Mouse (Mus musculus) layer of hippocampus, adult 9-10 months (tissue): ENCODE results near the gene Tmem176a.
A peak's percentile ranks its signal among the peaks of the same experiment; 100 is the strongest.
"Not testable (repeated sequence)": the region's sequence is repeated elsewhere in the genome, so short reads cannot be mapped to it uniquely, and the experiment has no call there.

Experiments
- DNase-seq: peaks from one replicate; pipeline ENCODE4 v3.0.0; 2022; ENCODE audit warnings: low spot score

The Tmem176a gene

DNA sequence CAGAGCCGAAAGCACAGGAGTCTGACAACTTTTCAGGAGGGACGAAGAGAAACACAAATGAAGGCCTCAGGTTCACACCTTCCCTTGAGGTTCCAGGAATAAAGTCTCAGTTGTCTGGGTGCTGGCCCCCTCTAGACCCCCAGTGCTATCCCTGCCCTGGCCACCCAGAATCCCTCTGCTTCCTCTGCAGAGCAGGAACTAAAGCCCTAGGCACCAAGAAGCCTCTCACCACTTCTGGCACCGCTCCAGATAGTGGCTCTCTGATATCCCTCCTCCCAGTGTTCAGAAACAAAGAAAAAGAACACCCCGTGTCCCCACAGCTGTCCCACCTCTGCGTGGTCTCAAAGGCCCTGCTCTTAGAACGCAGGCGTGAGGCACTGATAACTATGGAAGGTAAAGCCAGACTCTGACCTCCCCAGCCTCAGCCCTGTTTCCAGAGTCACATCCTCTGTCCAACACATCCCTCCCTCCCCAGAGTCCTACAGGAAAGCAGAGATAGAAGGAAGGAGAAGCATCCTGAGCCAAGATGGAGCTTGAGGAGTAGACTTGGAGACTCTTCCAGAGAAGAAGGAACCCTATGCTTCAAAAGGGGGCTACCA is at the start of gene Tmem176a:
TSS of gene Tmem176a (plus strand) at position 549 of the 599 bp plus-strand sequence.
- DNase-seq = no peak

DNA sequence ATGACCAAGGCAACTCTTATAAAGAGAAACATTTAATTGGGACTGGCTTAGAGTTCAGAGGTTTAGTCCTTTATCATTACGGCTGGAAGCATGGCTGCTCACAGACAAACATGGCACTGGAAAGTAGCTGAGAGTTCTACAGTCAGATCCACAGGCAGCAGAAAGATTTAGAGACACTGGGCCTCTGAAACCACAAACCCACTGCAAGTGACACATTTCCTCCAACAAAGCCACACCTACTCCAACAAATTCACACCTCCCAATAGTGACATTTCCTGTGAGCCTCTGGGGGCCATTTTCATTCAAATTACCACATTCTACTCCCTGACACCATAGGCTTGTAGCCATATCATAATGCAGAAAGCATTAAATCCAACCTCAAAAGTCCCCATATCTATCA is 38.8 kb upstream of the Tmem176a start:
- no peak for DNase-seq

DNA sequence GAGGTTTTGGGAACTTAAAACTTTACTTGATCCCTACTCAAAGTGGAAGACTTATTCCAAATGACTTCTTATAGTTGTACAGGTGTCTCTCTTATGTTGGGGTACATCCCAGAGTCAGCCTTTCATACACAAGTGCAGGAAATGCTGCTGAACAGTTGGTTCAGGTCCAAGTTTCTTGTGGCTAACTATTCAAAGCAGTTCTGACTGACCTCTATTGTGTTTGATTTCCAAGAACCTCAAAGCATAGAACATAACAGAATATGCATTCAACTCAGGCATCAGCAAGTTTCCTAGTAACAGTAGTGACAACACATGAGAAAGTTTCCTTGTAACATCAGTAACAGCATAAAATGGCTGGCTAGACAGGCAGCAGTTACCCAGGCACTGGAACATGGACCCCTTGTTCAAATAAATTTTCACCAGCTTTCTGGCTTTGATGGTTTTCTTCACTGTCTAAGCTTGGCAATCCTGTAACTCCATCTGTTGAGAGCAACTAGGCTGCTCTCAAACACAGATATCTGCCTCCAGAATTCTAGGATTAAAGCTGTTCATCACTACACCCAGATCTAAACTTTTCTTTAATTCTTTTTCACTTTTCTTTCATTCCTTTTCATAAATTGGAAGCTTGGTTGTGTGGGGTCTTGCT is 37.2 kb upstream of the Tmem176a start:
- DNase-seq = no peak

DNA sequence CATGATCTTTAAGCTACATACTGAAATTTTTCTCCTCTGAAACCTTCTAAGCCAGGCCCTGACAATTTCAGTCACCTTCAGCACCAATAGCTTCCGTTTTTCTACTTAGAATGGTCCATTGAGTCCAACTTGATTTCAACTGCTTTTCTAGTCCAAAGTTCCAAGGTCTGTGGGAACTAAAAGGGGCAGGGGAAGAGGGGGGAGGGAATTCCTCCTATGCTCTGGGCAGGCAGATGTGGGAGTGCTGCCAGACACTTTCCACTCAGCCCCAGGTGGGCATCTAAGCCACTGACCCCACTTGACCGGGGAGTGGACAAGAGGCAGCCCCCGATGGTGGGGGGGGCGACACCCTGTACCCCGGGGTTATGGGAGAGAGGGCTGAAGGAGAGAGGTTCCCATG is 36.4 kb upstream of the Tmem176a start:
- DNase-seq = no peak

DNA sequence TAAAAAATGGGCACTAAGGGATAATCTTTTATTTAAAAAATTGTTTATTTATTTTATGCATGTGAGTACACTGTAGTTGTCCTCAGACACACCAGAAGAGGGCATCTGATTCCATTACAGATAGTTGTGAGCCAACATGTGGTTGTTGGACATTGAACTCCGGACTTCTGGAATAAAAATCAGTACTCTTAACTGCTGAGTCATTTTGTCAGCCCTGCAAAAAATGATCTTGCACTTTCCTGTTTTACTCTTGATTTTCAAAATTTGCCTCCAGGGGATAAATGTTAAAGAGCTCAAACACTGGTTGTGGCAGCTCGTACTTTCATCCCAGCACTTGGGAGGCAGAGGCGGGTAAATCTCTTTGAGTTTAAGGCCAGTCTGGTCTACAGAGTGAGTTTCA is 34.0 kb upstream of the Tmem176a start:
- no peak for DNase-seq

DNA sequence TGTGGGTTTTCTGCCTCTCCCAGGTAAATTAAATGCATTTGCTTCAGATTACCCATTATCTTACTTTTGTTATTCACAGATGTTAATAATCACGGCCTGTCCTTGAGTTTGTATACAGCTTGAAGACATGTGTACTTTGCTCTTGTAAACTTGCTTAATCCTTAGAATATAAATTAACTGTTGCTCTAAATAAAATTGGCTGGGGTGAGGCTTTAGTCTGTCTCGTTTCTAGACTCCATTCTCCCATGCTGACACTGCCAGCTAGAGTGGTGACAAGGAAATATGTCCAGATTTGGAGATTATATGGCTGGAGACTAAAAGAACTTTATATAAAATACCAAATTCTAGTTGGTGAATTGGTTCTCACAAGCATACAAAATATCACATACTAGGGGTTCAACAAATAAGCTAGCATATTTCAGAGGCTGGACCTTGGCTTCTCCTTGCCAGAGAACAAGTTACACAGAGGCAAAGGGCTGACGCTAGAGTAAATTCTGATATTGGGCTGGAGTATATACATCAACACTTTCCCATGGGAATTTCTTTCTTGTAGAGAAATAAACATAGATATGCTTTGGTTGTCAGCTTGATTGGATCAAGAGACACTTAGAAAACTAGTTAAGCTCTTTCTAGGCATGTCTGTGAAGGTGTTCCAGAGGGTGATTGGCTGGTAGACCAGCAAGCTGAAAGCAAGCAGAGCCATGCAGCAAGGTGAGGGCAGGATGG is 31.1 kb upstream of the Tmem176a start:
- no peak for DNase-seq

DNA sequence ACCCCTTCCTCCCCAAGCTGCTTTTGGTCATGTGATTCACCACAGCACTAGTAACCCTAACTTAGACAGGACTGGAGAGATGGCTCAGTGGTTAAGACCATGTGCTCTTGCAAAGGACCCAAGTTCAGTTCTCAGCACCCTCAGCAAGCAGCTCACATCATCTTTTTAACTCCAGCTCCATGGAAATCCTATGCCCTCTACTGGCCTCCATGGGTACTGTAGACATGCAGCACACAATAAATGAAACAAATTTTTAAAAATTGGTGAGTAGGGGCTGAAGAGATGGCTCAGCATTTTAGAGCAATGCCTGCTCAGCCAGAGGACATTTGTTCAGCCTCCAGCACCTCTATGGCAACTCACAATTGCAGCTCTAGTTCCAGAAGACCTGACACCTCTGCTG is 25.7 kb upstream of the Tmem176a start:
- no peak for DNase-seq

DNA sequence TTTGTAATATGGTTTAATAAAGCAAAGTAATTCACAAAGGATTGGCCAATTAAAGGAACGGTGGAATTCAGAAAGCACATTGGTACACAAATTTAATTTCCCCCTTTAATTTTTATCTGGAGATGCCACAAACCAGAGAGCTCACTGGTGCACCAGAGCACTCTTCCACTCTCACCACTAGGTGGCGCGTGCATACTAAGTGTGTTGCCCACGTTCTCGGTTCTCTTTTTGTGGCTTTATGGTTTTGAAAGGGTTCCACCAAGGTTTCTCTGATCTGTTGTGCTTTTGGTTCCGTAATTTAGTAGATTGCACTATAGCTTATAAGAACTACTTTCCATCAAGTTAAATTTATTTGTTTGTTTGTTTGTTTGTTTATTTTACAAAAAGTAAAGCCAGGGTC is 22.9 kb upstream of the Tmem176a start:
- DNase-seq = peak; percentile 47

DNA sequence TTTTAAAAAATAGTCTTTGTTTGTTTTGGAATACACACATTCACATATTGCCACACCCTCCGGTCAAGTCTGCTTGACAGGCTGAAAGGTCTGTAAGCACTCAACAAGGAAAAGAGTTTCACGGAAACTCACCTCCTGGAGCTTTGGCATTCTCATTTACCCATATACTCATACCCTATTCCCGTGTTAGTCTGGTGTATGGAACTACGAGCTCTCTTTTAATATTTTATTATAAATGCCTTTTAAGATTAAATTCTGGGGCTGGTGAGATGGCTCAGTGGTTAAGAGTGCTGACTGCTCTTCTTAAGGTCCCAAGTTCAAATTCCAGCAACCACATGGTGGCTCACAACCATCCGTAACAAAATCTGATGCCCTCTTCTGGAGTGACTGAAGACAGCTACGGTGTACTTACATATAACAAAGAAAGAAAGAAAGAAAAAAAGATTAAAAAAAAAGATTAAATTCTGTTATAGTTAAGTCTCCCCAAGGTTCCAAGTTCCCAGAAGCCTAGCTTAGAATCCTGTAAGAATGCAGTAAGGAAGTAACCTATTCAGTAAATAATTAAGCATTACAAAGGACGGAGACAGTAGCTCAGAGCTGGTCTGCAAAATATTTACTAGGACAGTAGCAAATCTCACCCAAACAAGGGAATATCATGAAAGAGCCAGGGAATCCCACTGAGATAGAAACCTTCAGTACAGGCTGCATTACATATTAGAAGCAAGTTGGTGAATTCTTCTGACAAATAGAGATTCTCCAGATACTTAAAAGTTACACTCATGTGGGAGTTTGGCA is 18.5 kb upstream of the Tmem176a start:
- not testable (repeated sequence) for DNase-seq

DNA sequence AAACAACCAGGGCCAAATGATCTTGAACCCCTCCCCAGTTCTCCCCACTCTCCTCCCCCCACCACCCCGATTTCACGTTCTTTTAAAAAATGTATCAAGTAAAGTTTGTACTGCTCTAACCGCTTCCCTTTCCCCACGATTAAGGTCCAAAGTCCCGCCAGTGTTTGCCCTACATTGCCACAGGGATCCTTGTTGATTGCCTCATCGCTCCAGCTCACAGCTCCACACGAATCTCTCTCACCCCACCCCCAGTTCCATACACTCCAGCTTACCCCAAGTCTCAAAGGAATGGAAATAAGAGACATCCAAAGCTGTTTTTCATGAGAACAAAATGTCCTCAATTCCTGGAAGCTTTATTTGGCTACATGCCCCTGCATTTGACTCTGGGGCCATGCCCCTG is 15.7 kb upstream of the Tmem176a start:
- no peak for DNase-seq

DNA sequence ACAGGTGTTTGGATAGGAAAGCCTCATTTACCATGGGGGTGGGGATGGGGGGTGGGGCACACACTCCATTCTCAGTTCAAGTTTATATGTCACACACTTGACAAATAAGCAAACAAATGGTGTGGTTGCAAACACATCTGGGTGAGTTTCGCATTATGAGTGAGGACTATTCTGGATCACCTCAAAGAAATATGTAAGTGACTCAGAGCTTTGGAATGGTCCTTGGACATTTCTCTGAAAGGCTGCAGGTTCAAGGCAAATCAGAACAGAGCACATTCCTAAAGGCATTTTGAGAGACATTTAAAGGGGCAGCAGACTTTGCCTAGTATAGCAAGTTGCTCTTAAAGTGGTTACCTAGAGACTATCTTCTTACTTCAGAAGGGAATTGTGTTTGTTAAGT is 11.7 kb upstream of the Tmem176a start:
- no peak for DNase-seq

DNA sequence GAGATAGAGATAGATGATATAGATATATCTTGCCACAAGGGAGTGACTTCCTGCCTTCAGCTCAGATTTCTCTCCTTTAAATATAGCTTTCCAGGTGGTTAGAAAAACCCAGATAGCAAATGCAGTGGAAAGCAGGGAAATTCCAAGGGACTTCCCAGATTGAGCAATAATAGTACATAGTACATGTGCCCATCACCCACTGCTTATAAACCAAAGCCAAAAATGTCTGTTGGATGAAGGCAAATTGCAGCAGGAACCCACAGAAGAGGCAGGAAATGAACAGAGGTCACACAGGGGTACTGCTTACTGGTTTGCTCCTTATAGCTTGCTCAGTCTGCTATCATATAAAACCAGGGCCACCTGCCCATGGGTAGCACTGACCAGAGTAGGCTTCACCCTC is 11.1 kb upstream of the Tmem176a start:
- no peak for DNase-seq

DNA sequence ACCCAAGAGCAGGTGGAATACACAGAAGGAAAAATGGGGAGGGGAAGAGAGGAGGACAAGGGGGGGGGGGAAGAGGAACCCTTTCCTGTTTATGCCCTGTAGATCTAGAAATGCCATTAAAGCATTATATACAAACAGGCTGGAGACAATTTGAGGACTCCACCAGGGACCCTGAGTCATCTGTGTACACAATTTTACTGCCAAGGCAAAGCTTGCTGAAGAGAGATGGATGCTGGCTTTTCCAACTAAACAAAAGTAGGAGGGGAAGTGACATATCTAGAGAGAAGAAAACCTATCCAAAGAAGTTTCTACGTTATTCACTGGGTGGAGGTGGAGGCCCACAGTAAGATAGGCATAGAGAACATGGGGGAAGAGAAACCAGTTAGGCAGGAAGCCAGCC is 10.5 kb upstream of the Tmem176a start:
- DNase-seq = no peak

DNA sequence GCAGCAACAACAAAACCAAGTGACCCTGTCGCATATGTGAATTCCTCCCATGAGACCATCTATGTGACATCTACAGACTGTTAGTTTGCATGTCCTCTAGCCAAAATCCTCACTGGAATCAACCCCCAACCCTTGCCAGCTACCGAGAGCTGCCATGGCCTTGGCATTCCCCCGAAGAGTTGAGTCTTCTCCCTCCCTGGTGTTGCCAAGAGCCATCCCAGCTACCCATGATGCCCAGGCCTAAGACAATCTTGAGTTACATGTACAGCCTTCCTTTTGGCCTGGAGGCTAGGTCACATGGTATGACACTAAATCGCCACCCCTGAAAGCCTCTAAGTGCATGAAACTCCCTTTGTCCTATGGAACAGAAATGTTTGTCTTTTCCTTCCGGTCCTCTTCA is 9.6 kb upstream of the Tmem176a start:
- no peak for DNase-seq

DNA sequence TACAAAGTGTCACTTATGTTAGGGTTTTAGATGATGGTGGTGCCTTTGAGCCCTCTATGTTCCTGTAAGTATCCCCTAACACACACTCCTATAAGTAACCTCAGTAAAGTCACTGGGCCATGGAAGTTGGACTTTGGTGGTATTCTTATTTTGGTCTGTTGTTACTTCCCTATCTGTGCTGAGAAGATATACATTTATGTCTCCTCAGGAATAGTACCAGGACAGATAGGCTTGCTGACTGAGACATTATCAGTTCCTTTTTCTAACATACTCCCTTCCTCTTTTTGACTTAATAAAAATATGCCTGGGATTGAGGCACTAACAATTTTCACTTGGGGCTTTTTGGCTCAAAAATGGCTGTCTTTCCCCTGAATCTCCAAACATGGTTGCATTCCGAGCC is 8.3 kb upstream of the Tmem176a start:
- no peak for DNase-seq

DNA sequence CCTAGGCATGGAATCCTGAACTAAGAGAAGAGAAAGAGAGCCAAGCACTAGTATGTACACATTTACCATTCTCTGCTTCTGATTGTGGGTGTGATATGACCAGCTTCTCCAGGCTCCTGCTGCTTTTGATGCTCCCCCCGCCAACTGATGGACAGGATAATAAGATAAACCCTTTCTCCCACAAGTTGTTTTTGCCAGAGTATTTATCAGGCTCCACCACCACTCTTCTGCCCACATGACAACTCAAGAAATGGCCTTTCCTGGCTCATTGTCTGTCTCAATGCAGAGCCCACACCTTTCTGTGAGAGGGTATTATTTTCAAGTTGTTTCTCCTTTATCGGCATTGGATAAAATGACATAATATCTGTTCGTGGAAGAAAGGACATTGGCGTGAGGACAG is 7.2 kb upstream of the Tmem176a start:
- no peak for DNase-seq

DNA sequence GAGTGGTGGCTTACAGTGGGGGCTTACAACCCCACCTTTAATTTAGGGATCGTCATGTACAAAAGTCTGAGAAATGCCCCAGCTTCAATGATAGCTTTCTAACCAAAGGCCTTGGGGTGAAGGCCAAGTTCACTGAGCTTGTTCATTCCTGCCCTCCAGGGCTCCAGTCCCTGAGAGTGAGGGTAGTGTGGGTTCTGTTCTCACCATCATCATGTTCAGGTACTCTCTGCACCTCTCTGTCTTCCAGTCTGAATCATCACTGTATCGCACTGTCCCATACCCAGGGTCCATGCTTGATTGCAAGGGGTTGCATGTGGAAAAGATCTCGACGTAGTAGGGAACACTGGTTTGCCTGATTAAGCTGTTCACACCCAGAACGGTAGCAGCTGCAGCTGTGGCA is 5.5 kb upstream of the Tmem176a start:
- no peak for DNase-seq

DNA sequence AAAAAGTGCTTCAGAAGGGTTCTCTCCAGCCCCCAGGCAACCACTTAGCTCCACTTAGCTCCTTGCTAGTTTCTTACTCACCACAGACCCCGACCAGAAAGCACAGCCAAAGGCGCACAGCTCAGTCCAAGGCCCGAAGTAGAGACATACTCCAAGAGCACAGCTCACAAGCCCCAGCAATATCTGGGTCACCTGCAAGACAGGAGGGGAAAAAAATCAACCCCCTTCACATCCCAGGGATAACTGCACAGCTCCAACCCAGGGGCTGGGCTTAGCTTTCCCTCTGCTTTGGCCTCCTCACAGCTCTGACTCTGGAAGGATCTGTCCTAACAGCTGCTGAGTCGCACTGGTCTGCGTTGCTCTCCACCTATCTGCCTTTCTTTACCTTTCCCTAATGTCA is 4.6 kb upstream of the Tmem176a start:
- DNase-seq = no peak

DNA sequence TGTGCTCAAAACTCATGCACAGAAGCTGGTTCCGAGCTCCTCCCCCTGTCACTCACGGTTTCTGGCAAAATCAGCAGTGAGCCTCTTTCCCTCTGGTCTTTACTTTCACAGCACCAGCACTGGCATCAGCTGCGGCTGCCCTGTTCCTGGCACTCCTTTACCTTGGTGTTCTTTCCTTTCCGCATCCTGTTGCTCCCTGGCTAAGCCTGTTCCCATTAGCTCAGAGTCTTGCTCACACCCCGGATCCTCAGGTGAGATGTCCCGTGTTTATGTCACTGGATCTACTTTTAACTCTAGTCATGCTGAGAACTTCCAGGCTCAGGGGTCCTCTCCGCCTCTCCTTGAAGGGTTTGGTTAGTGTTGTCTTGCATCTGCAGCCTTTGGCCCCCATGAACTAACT is 3.2 kb upstream of the Tmem176a start:
- DNase-seq = no peak

DNA sequence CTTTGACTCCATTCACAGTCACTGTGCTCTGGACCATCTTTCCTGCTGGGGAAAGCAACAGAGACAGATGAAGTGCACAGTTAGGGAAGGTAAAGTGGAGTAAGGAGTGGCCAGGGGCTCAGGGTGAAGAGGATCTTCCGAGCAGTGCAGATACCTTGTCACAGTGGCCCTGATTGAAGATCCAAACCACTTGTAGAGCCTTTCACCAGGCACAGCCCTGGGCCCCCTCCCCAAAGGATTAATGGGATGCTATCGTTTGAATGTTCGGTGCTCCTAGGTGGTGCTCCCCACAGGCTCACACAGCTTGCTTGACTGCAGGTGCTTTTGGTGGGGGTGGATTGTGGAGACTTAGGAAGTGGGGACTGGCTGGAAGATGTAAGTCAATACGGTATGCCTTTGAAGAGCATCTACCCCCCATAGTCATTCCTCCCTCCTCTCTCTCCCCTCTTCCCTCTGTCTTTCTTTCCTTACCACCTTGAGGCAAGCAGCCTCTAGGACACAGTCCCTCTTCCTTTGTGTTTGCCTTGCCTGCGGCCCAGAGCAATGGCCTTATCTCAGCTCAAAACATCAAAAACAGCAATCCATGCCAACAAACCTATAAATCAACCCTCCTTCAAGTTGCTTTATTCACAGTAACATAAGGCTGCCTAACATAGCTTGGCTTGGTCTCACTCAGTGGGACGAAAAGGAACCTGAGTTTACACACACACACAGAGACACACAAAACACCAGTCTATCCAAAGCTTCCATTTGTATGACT is 2.2 kb upstream of the Tmem176a start:
- no peak for DNase-seq

DNA sequence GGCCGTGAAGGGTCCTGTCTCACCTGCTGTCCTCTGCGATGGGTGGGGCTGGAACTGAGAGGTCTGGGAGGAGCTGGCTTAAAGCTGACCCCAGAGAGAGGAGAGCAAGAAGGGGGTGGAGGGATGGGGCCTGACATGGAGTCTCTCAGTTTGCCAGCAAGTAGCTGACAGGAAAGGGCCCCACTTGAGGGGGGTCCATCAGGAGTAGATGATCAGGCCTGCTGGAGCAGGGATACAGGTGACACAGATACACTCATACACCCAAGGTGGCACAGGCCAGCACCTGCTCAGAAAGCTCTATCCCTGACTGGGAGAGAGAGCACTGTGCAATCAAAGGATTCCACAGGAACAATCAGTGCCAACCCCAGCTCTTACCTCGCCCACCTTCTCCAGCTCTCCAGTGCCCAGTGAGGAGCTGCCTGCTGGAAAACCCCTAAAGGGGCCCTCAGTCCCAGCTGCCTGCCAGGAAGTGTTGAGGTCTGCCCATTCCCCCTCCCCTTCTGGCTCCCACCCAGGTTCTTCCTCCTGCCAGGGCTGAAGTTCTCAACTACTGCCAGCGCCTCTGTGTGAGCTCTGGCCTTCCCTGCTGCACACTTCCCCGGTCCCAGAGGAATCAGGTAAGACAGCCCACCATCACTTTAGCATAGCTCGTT is 380 bp downstream of the Tmem176a start, which contains the start of gene Tmem176b:
TSS of gene Tmem176b (minus strand) at position 524 of the 653 bp plus-strand sequence.
- peak; percentile 60 for DNase-seq
